Mouse (Mus musculus) hindbrain, postnatal 0 days (tissue): ENCODE data around the gene Nle1. TPM values are rescaled to one million over a fixed set of nuclear protein-coding genes. Genes with fewer than 3 reads are reported as not detected.
A peak's percentile ranks its signal among the peaks of the same experiment; 100 is the strongest.

Experiments used
- ATAC-seq: fragments of 200-750 bp; cut with Nextera tagmentation; 2 replicates; pipeline ENCODE4 v1.8.0; 2017; ENCODE audit warnings: mild to moderate bottlenecking, moderate TSS enrichment, moderate library complexity
- DNase-seq: peaks from one replicate; pipeline ENCODE4 v3.0.0-alpha.2; 2015; ENCODE audit warnings: low spot score
- H3K27ac ChIP-seq: fragments of 300-500 bp; sonication (generic); 2 replicates; pipeline ENCODE4 v1.5.1; 2014; ENCODE audit warnings: mild to moderate bottlenecking
- H3K27me3 ChIP-seq: fragments of 300-500 bp; sonication (generic); 2 replicates; pipeline ENCODE4 v1.6.1; 2014; ENCODE audit warnings: low read length, mixed read lengths; ENCODE audit not compliant: insufficient read depth
- H3K36me3 ChIP-seq: fragments of 300-500 bp; sonication (generic); 2 replicates; pipeline ENCODE4 v1.6.1; 2014; ENCODE audit warnings: low read length, mixed read lengths; ENCODE audit not compliant: insufficient read depth
- H3K4me1 ChIP-seq: fragments of 300-500 bp; sonication (generic); 2 replicates; pipeline ENCODE4 v1.6.1; 2014; ENCODE audit warnings: antibody characterized with exemption, low read length, mixed read lengths; ENCODE audit not compliant: insufficient read depth
- H3K4me2 ChIP-seq: fragments of 300-500 bp; sonication (generic); 2 replicates; pipeline ENCODE4 v1.6.1; 2014; ENCODE audit warnings: low read depth, mild to moderate bottlenecking, low read length, moderate library complexity, mixed read lengths
- H3K4me3 ChIP-seq: fragments of 300-500 bp; sonication (generic); 2 replicates; pipeline ENCODE4 v1.5.1; 2014; ENCODE audit warnings: low read length
- H3K9ac ChIP-seq: fragments of 300-500 bp; sonication (generic); replicated peaks from 2 replicates; pipeline ENCODE4 v1.6.1; 2014; ENCODE audit warnings: mild to moderate bottlenecking, low read length, moderate library complexity, mixed read lengths
- H3K9me3 ChIP-seq: fragments of 300-500 bp; sonication (generic); 2 replicates; pipeline ENCODE4 v1.6.1; 2016; ENCODE audit warnings: low read length, mixed read lengths
- CTCF ChIP-seq: IDR thresholded peaks from 2 replicates; pipeline ENCODE4 v1.5.1; 2016; ENCODE audit warnings: antibody characterized with exemption, control low read depth, low read depth
- WGBS: fragments of 180-500 bp; shearing (Covaris S2); extraction: QIAGEN DNeasy Blood & Tissue Kit; methylation state at CpG from one replicate; pipeline ENCODE4 v1.1.7; 2014; 5-methylcytosine and 5-hydroxymethylcytosine counted together
- polyA plus RNA-seq: library from polyadenylated mRNA; unstranded; fragments of >200 nt; fragmentation: Nextera tagmentation; extraction: Ambion mirVana; gene quantifications from 2 replicates; pipeline ENCODE4 v1.2.1, GENCODE M21; 2015
- total RNA-seq: library from RNA; depleted of rRNA; stranded (reverse); fragments of >200 nt; gene quantifications from 2 replicates; pipeline ENCODE4 v1.2.3, GENCODE M21; 2014

Gene Nle1
- total and polyA plus RNA-seq, 2 experiments from 2014 or later, result 27.2 to 34.2 TPM

GRCm38 (mm10) chr11:82897478-82897877 is 10.7 kb downstream of the Nle1 start:
- no peaks in the 10 kb centered on the region for H3K4me1 ChIP-seq
- no peak overlapping the region for H3K9ac ChIP-seq
- no peak for TF ChIP-seq CTCF
- H3K27ac ChIP-seq, result no peak overlapping the region
- ATAC-seq, result no peak
- H3K4me2 ChIP-seq, result no peak overlapping the region
- no peak overlapping the region for H3K4me3 ChIP-seq
- H3K9me3 ChIP-seq, result no peaks in the 10 kb centered on the region
- WGBS, result 81% methylated on average over 10 of the region's 10 CpGs
- no peak for DNase-seq
- peaks cover 32% of the 10 kb centered on the region for H3K36me3 ChIP-seq
- H3K27me3 ChIP-seq, result no peaks in the 10 kb centered on the region

GRCm38 (mm10) chr11:82891936-82892335 is 16.3 kb downstream of the Nle1 start, which contains the start of gene Fndc8:
Fndc8 (plus strand) TSS chr11:82892124.
- no peak for ATAC-seq
- Histone ChIP-seq H3K36me3 (no peaks in the 10 kb centered on the region), H3K4me3 (no peak within 1 kb of the TSS), H3K27ac (no peak within 1 kb of the TSS), H3K4me2 (no peak within 1 kb of the TSS), H3K9ac (no peak within 1 kb of the TSS), H3K27me3 (peaks cover 11% of the 10 kb centered on the region; the same call in 1 of the 2 replicates), H3K4me1 (peaks cover 6% of the 10 kb centered on the region; the same call in 1 of the 2 replicates), H3K9me3 (no peaks in the 10 kb centered on the region)
- no peak for DNase-seq
- no peak for TF ChIP-seq CTCF
- 66% methylated on average over 7 of the region's 7 CpGs for WGBS

- peak; percentile 97 for TF ChIP-seq CTCF
- 0% methylated on average over 26 of the region's 26 CpGs for WGBS
- ATAC-seq, result peak; percentile 93
These were observed 17.9 kb downstream of the Nle1 start, which contains the start of gene Rad51d for GRCm38 (mm10) chr11:82890342-82890762. Rad51d (minus strand) TSS chr11:82890614.

GRCm38 (mm10) chr11:82889524-82890341 is 18.5 kb downstream of the Nle1 start:
- DNase-seq, result peak; percentile 39
- 5% methylated on average over 31 of the region's 31 CpGs for WGBS

More at GRCm38 (mm10) chr11:82890342-82890762, 17.9 kb downstream of the Nle1 start, which contains the start of gene Rad51d:
- H3K36me3 ChIP-seq, result no peaks in the 10 kb centered on the region
- H3K4me3 ChIP-seq, result peak within 1 kb of the TSS; percentile 50
- DNase-seq, result peak; percentile 96
- H3K4me2 ChIP-seq, result peak within 1 kb of the TSS; percentile 95
- no peaks in the 10 kb centered on the region for H3K9me3 ChIP-seq
- H3K9ac ChIP-seq, result peak within 1 kb of the TSS; percentile 52
- H3K27me3 ChIP-seq, result peaks cover 11% of the 10 kb centered on the region; the same call in 1 of the 2 replicates
- peak within 1 kb of the TSS; percentile 45; the same call in 1 of the 2 replicates for H3K27ac ChIP-seq
- H3K4me1 ChIP-seq, result peaks cover 6% of the 10 kb centered on the region; the same call in 1 of the 2 replicates

GRCm38 (mm10) chr11:82888491-82888946 is 19.7 kb downstream of the Nle1 start:
- no peak overlapping the region for H3K9ac ChIP-seq
- H3K4me1 ChIP-seq, result peaks cover 6% of the 10 kb centered on the region; the same call in 1 of the 2 replicates
- peak overlapping the region; percentile 95 for H3K4me2 ChIP-seq
- no peak overlapping the region for H3K4me3 ChIP-seq
- H3K27ac ChIP-seq, result no peak overlapping the region
- WGBS, result 21% methylated on average over 10 of the region's 10 CpGs
- no peaks in the 10 kb centered on the region for H3K9me3 ChIP-seq
- DNase-seq, result peak; percentile 77
- no peak for TF ChIP-seq CTCF
- H3K36me3 ChIP-seq, result no peaks in the 10 kb centered on the region
- peaks cover 11% of the 10 kb centered on the region; the same call in 1 of the 2 replicates for H3K27me3 ChIP-seq
- ATAC-seq, result peak; percentile 62

More at GRCm38 (mm10) chr11:82889524-82890341, 18.5 kb downstream of the Nle1 start:
- Histone ChIP-seq H3K9me3 (no peaks in the 10 kb centered on the region), H3K9ac (peak overlapping the region; percentile 52), H3K4me3 (peak overlapping the region; percentile 50), H3K4me1 (peaks cover 6% of the 10 kb centered on the region; the same call in 1 of the 2 replicates), H3K27me3 (peaks cover 11% of the 10 kb centered on the region; the same call in 1 of the 2 replicates), H3K4me2 (peak overlapping the region; percentile 95), H3K27ac (peak overlapping the region; percentile 45; the same call in 1 of the 2 replicates), H3K36me3 (no peaks in the 10 kb centered on the region)
- TF ChIP-seq CTCF, result no peak
- peak; percentile 19 for ATAC-seq

GRCm38 (mm10) chr11:82886559-82886958 is 21.7 kb downstream of the Nle1 start:
- H3K4me2 ChIP-seq, result no peak overlapping the region
- H3K36me3 ChIP-seq, result no peaks in the 10 kb centered on the region
- H3K9ac ChIP-seq, result no peak overlapping the region
- no peak overlapping the region for H3K27ac ChIP-seq
- no peaks in the 10 kb centered on the region for H3K9me3 ChIP-seq
- H3K27me3 ChIP-seq, result 0 out of 2 replicates have a peak, but pooled peaks cover 4% of the 10 kb centered on the region
- DNase-seq, result no peak
- peaks cover 6% of the 10 kb centered on the region; the same call in 1 of the 2 replicates for H3K4me1 ChIP-seq
- no peak for ATAC-seq
- WGBS, result 90% methylated on average over 3 of the region's 3 CpGs
- peak; percentile 54 for TF ChIP-seq CTCF
- H3K4me3 ChIP-seq, result no peak overlapping the region
